Mouse (Mus musculus) WW6 (cell line): ENCODE results near the gene Tec.

ENCODE experiments used
- DNase-seq: peaks from one replicate; pipeline ENCODE4 v3.0.0-alpha.2; 2013; ENCODE audit warnings: low read depth, low spot score

Tec gene

GRCm38 (mm10) chr5:72736868-72737267 is 131.4 kb downstream of the Tec start:
- no peak for DNase-seq

- DNase-seq: no peak
These were observed 131.8 kb downstream of the Tec start for GRCm38 (mm10) chr5:72736437-72736836.

- no peak for DNase-seq
These were observed 132.5 kb downstream of the Tec start for GRCm38 (mm10) chr5:72735763-72736162.

- no peak for DNase-seq
These were observed 135.4 kb downstream of the Tec start for GRCm38 (mm10) chr5:72732885-72733284.

- no peak for DNase-seq
These were observed 142.9 kb downstream of the Tec start for GRCm38 (mm10) chr5:72725404-72725803.

- no peak for DNase-seq
These were observed 144.9 kb downstream of the Tec start for GRCm38 (mm10) chr5:72723429-72723828.

- no peak for DNase-seq
These were observed 147.7 kb downstream of the Tec start for GRCm38 (mm10) chr5:72720587-72720986.

GRCm38 (mm10) chr5:72710572-72711278 is 157.6 kb downstream of the Tec start:
- DNase-seq: no peak

- no peak for DNase-seq
These were observed 158.3 kb downstream of the Tec start for GRCm38 (mm10) chr5:72709976-72710375.

- no peak for DNase-seq
These were observed 158.8 kb downstream of the Tec start for GRCm38 (mm10) chr5:72709451-72709850.

GRCm38 (mm10) chr5:72706722-72707121 is 161.6 kb downstream of the Tec start:
- no peak for DNase-seq

GRCm38 (mm10) chr5:72706095-72706494 is 162.2 kb downstream of the Tec start:
- DNase-seq: no peak
